Mouse (Mus musculus) CH12.LX (cell line): ENCODE data around the gene Slc35b3. TPM values are rescaled to one million over a fixed set of nuclear protein-coding genes. Genes with fewer than 3 reads are reported as not detected.

Experiments used
- DNase-seq: peaks from one replicate; pipeline ENCODE4 v3.0.0-alpha.2; 2013; ENCODE audit errors: extremely low read depth
- H3K27ac ChIP-seq: 2 replicates; pipeline ENCODE4 v1.5.1; 2012; ENCODE audit warnings: low read depth, mild to moderate bottlenecking, control low read depth, moderate library complexity; ENCODE audit not compliant: insufficient read depth
- H3K27me3 ChIP-seq: replicated peaks from 2 replicates; pipeline ENCODE3; 2012; ENCODE audit warnings: inconsistent platforms
- H3K36me3 ChIP-seq, 2 experiments: replicated peaks in 1 of 2; 2 replicates each; pipeline versions ENCODE3 to v1.6.1; 2012; ENCODE audit warnings: inconsistent platforms in 1 of 2, low read length in 1 of 2, mild to moderate bottlenecking in 1 of 2, mixed read lengths in 1 of 2, moderate library complexity in 1 of 2; ENCODE audit not compliant: control insufficient read depth in 1 of 2, insufficient read depth in 1 of 2
- H3K4me1 ChIP-seq, 2 experiments: 2 replicates each; pipeline ENCODE4 v1.6.1; 2012; ENCODE audit warnings: inconsistent platforms in 1 of 2, moderate library complexity in 1 of 2; ENCODE audit not compliant: insufficient read depth in 2 of 2, control insufficient read depth in 1 of 2
- H3K4me2 ChIP-seq: 2 replicates; pipeline ENCODE4 v1.6.1; 2012; ENCODE audit warnings: low read depth, mild to moderate bottlenecking, control low read depth; ENCODE audit not compliant: poor library complexity, insufficient read depth, severe bottlenecking
- H3K4me3 ChIP-seq, 3 experiments: fragments of 150-350 bp in 1 of 3; sonication (generic) in 1 of 3; replicated peaks in 1 of 3; 2 replicates each; pipeline versions ENCODE3 to v1.5.1; 2011 to 2012; ENCODE audit warnings: low read depth in 2 of 3, low read length in 2 of 3, mild to moderate bottlenecking in 2 of 3, moderate library complexity in 2 of 3, control low read depth in 1 of 3, improper control_type of control experiment in 1 of 3, inconsistent platforms in 1 of 3, mixed read lengths in 1 of 3; ENCODE audit not compliant: poor library complexity in 1 of 3
- H3K79me2 ChIP-seq: replicated peaks from 2 replicates; pipeline ENCODE4 v1.6.1; 2012; ENCODE audit warnings: mild to moderate bottlenecking, moderate library complexity; ENCODE audit not compliant: control insufficient read depth, poor library complexity, insufficient read depth, severe bottlenecking; ENCODE audit errors: extremely low read depth
- H3K9ac ChIP-seq: 2 replicates; pipeline ENCODE4 v1.6.1; 2012; ENCODE audit warnings: low read depth, mild to moderate bottlenecking, control low read depth, moderate library complexity; ENCODE audit not compliant: insufficient read depth
- H3K9me3 ChIP-seq: replicated peaks from 2 replicates; pipeline ENCODE3; 2012; ENCODE audit warnings: low read length, inconsistent platforms, mixed read lengths
- CHD1 ChIP-seq: IDR thresholded peaks from 2 replicates; pipeline ENCODE4 v1.6.1; 2012; ENCODE audit warnings: low read depth, low read length, improper control_type of control experiment, inconsistent platforms
- CTCF ChIP-seq, 2 experiments: IDR thresholded peaks in 1 of 2; conservative IDR thresholded peaks in 1 of 2; 2 replicates each; pipeline ENCODE4 v1.5.1; 2011 to 2012; ENCODE audit warnings: low read depth in 2 of 2, low read length in 2 of 2, improper control_type of control experiment in 1 of 2, inconsistent platforms in 1 of 2, mild to moderate bottlenecking in 1 of 2, moderate library complexity in 1 of 2
- E2F4 ChIP-seq: IDR thresholded peaks from 2 replicates; pipeline ENCODE4 v1.6.1; 2011; ENCODE audit warnings: low read depth, low read length, improper control_type of control experiment; ENCODE audit not compliant: insufficient replicate concordance
- ELF1 ChIP-seq: IDR thresholded peaks from 2 replicates; pipeline ENCODE4 v1.6.1; 2014; ENCODE audit warnings: low read depth, mild to moderate bottlenecking, inconsistent platforms, low read length, improper control_type of control experiment
- EP300 ChIP-seq: IDR thresholded peaks from 2 replicates; pipeline ENCODE4 v1.6.1; 2011; ENCODE audit warnings: low read length, improper control_type of control experiment
- GABPA ChIP-seq: IDR thresholded peaks from 2 replicates; pipeline ENCODE4 v1.6.1; 2012; ENCODE audit warnings: low read depth, low read length, improper control_type of control experiment, inconsistent platforms; ENCODE audit not compliant: insufficient replicate concordance
- IRF4 ChIP-seq: IDR thresholded peaks from 2 replicates; pipeline ENCODE4 v1.6.1; 2014; ENCODE audit warnings: low read depth, mild to moderate bottlenecking, inconsistent platforms, low read length, improper control_type of control experiment
- KAT2A ChIP-seq: IDR thresholded peaks from 2 replicates; pipeline ENCODE4 v1.6.1; 2012; ENCODE audit warnings: low read length, improper control_type of control experiment, inconsistent platforms; ENCODE audit not compliant: insufficient replicate concordance
- MAZ ChIP-seq: IDR thresholded peaks from 2 replicates; pipeline ENCODE4 v1.6.1; 2012; ENCODE audit warnings: low read depth, mild to moderate bottlenecking, inconsistent platforms, low read length, improper control_type of control experiment, moderate library complexity
- MXI1 ChIP-seq: IDR thresholded peaks from 2 replicates; pipeline ENCODE4 v1.6.1; 2011; ENCODE audit warnings: mild to moderate bottlenecking, low read depth, low read length, improper control_type of control experiment
- NELFE ChIP-seq: IDR thresholded peaks from 2 replicates; pipeline ENCODE4 v1.6.1; 2011; ENCODE audit warnings: low read depth, low read length, improper control_type of control experiment
- NRF1 ChIP-seq: IDR thresholded peaks from 2 replicates; pipeline ENCODE4 v1.6.1; 2014; ENCODE audit warnings: low read depth, mild to moderate bottlenecking, inconsistent platforms, low read length, improper control_type of control experiment, moderate library complexity
- PAX5 ChIP-seq: IDR thresholded peaks from 2 replicates; pipeline ENCODE4 v1.6.1; 2012; ENCODE audit warnings: low read length, inconsistent platforms, mixed read lengths
- POLR2AphosphoS2 ChIP-seq: IDR thresholded peaks from 2 replicates; pipeline ENCODE4 v1.6.1; 2011; ENCODE audit warnings: low read depth, low read length, improper control_type of control experiment
- RAD21 ChIP-seq: IDR thresholded peaks from 2 replicates; pipeline ENCODE4 v1.6.1; 2011; ENCODE audit warnings: low read depth, mild to moderate bottlenecking, low read length, improper control_type of control experiment, moderate library complexity
- RCOR1 ChIP-seq: conservative IDR thresholded peaks from 2 replicates; pipeline ENCODE4 v1.6.1; 2012; ENCODE audit warnings: low read depth, mild to moderate bottlenecking, inconsistent platforms, low read length, improper control_type of control experiment
- SIN3A ChIP-seq: IDR thresholded peaks from 2 replicates; pipeline ENCODE4 v1.6.1; 2012; ENCODE audit warnings: low read length, improper control_type of control experiment, inconsistent platforms
- SMC3 ChIP-seq: IDR thresholded peaks from 2 replicates; pipeline ENCODE4 v1.6.1; 2011; ENCODE audit warnings: low read depth, low read length, improper control_type of control experiment
- TCF12 ChIP-seq: IDR thresholded peaks from 2 replicates; pipeline ENCODE4 v1.6.1; 2014; ENCODE audit warnings: low read depth, mild to moderate bottlenecking, inconsistent platforms, low read length, improper control_type of control experiment
- UBTF ChIP-seq: IDR thresholded peaks from 2 replicates; pipeline ENCODE4 v1.6.1; 2012; ENCODE audit warnings: low read depth, mild to moderate bottlenecking, inconsistent platforms, low read length, improper control_type of control experiment, moderate library complexity
- ZC3H11A ChIP-seq: IDR thresholded peaks from 2 replicates; pipeline ENCODE4 v1.6.1; 2012; ENCODE audit warnings: low read depth, mild to moderate bottlenecking, inconsistent platforms, low read length, improper control_type of control experiment
- ZMIZ1 ChIP-seq: IDR thresholded peaks from 2 replicates; pipeline ENCODE4 v1.6.1; 2012; ENCODE audit warnings: low read depth, mild to moderate bottlenecking, inconsistent platforms, low read length, improper control_type of control experiment
- ZNF384 ChIP-seq: IDR thresholded peaks from 2 replicates; pipeline ENCODE4 v1.6.1; 2012; ENCODE audit warnings: low read depth, low read length, improper control_type of control experiment, inconsistent platforms
- dilution Hi-C: fragments of 300-500 bp; cut with MboI; formaldehyde crosslinking; loops from 2 replicates; pipeline ENCODE4 v1.14.3; 2020; ENCODE audit warnings: low sequenced_read_pairs; ENCODE audit not compliant: extremely low pct_unique_long_range_greater_than_20kb, extremely low pct_ligation_motif_present
- in situ Hi-C: fragments of 300-500 bp; cut with MboI; formaldehyde crosslinking; loops from 3 replicates; pipeline ENCODE4 v1.14.3; 2019; ENCODE audit warnings: low sequenced_read_pairs, low pct_ligation_motif_present, low pct_unique_long_range_greater_than_20kb, mixed read lengths
- polyA plus RNA-seq: library from polyadenylated mRNA; unstranded; fragments of >175 nt; gene quantifications from 2 replicates; pipeline ENCODE4 v1.2.1, GENCODE M21; 2012; ENCODE audit warnings: low read depth; ENCODE audit not compliant: insufficient read length
- total RNA-seq, 2 experiments: library from RNA; depleted of rRNA; stranded (reverse); fragments of 300-350 nt in 1 of 2; fragments of >200 nt in 1 of 2; gene quantifications; 2 replicates each; pipeline ENCODE4 v1.2.3; 2012 to 2014

The Slc35b3 gene
- total and polyA plus RNA-seq, 3 experiments: 21.6 to 32.4 (median 24.9) TPM

DNA sequence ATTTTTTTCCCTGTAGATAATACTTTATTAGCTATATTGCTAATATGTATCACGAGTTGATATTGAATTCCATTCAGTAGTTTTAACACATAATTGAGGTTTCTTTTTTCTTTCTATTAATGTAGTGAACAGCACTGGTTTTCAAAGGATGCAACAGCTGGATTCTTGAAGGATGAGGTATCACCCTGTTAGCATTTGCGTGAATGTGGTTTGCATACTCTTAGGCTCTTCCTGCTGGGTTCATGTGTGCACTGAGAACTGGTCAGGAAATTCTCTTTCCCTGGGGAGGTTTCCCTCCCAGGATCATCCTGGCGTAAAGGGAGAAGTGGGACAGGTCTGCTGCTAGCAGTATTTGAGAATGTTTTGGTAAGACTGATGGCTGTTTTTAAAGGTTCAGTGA lies 38.0 kb downstream of the Slc35b3 start:
- dilution Hi-C loops: no loop called here
- Histone ChIP-seq H3K36me3 (no peaks in the 10 kb centered on the region), H3K79me2 (no peaks in the 10 kb centered on the region)

DNA sequence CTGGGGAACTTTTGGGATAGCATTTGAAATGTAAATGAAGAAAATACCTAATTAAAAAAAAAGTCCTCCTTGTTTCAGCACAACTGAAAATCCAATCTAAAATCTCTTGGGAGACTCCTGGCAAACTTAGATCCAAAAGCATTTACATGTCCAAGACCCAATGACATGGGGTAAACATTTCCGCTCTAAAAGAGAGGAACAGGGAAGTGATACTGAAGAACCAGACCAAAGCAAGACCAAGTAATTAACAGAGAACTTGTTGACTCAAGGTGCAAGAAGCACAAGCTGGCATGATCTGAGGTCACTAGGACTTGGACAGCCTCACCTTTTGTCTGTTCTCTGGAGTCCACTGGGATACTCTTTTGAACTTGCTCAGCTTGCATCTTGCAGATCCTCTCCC lies 39.4 kb downstream of the Slc35b3 start:
- TF ChIP-seq EP300 (peak; percentile 58), PAX5 (no peak), IRF4 (peak; percentile 45; the same call in 1 of the 2 replicates), RAD21 (no peak)

More for the DNA sequence above, 38.0 kb downstream of the Slc35b3 start:
- DNase-seq: no peak
- H3K4me3 ChIP-seq: no peak overlapping the region
- no peaks in the 10 kb centered on the region for H3K27me3 ChIP-seq
- H3K9ac ChIP-seq: no peak overlapping the region
- in situ Hi-C loops: no loop called here
- H3K4me2 ChIP-seq: no peak overlapping the region
- H3K27ac ChIP-seq: no peak overlapping the region
- peaks cover 0 to 25% of the 10 kb centered on the region in 2 experiments; a peak in 3 of 4 replicates for H3K4me1 ChIP-seq
- TF ChIP-seq MXI1 (no peak), ELF1 (no peak), POLR2AphosphoS2 (no peak)
- TF ChIP-seq, all 38 proteins: peak for 0
- no peaks in the 10 kb centered on the region for H3K9me3 ChIP-seq

GRCm38 (mm10) chr13:38918188-38918885 lies 42.3 kb downstream of the Slc35b3 start:
- no peaks in the 10 kb centered on the region for H3K79me2 ChIP-seq
- H3K4me3 ChIP-seq: no peak overlapping the region
- H3K36me3 ChIP-seq: no peaks in the 10 kb centered on the region
- no peak for DNase-seq
- H3K9me3 ChIP-seq: peaks cover 3% of the 10 kb centered on the region
- no peak overlapping the region for H3K27ac ChIP-seq
- peaks cover 0 to 11% of the 10 kb centered on the region in 2 experiments; a peak in 3 of 4 replicates for H3K4me1 ChIP-seq
- in situ Hi-C loops (no loop called here), dilution Hi-C loops (no loop called here)
- H3K4me2 ChIP-seq: no peak overlapping the region
- no peak overlapping the region for H3K9ac ChIP-seq
- TF ChIP-seq MAZ (no peak), E2F4 (no peak), ZNF384 (no peak), ELF1 (no peak), CHD1 (no peak), KAT2A (no peak), CTCF (conservative IDR thresholded peaks at IDR 0.05 in 1 of 2, IDR thresholded peaks at IDR 0.05 in 1 of 2; ENCODE audit: low read depth in 2 of 2, low read length in 2 of 2) (no peak), EP300 (no peak), TCF12 (no peak), UBTF (no peak), NELFE (no peak), SIN3A (no peak), ZC3H11A (no peak), RAD21 (no peak), NRF1 (no peak), ZMIZ1 (no peak), GABPA (no peak), SMC3 (no peak), IRF4 (no peak), RCOR1 (no peak)
- no peaks in the 10 kb centered on the region for H3K27me3 ChIP-seq

More for the DNA sequence above, 39.4 kb downstream of the Slc35b3 start:
- peak; percentile 42 for DNase-seq
- no peaks in the 10 kb centered on the region for H3K36me3 ChIP-seq
- H3K4me1 ChIP-seq: peaks cover 0 to 11% of the 10 kb centered on the region in 2 experiments; a peak in 3 of 4 replicates
- no peaks in the 10 kb centered on the region for H3K27me3 ChIP-seq
- in situ Hi-C loops (no loop called here), dilution Hi-C loops (no loop called here)
- no peaks in the 10 kb centered on the region for H3K79me2 ChIP-seq
- no peak overlapping the region for H3K27ac ChIP-seq
- H3K4me3 ChIP-seq: no peak overlapping the region
- H3K9ac ChIP-seq: no peak overlapping the region
- H3K4me2 ChIP-seq: no peak overlapping the region
- H3K9me3 ChIP-seq: peaks cover 1% of the 10 kb centered on the region
